7 mouse cellular contexts compared by ENCODE assay signal in the genomic region with DNA sequence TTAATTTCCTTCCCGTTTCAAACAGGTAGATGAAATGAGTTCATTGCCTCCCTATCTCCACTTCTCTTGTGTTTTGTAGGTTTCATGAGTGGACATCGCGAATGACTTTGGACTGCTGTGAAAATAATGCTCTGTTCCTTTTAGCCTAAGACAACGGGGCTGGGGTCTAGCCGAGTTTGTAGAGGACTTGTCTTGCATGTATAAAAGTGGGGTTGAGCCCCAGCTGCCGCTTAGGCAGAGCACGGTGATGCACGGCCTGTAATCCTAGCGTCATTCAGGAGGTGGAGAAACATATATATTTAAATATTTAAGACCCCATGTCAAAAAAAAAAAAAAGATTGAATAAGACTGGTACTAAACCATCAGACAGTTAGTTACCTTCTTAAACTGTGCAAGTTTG. TPM values are rescaled to one million over a fixed set of nuclear protein-coding genes. Genes with fewer than 3 reads are reported as not detected.
A peak's percentile ranks its signal among the peaks of the same experiment; 100 is the strongest.
DNase-seq lines count a peak whose midpoint lies in the region; ATAC-seq lines count a peak whose summit lies in the region.

No protein-coding gene starts in this region.

- peak overlapping the region; percentile 97 for H3K4me2 ChIP-seq in lung, embryonic 16.5 days (ENCODE audit: low read depth, low read length)
- peak overlapping the region; percentile 96 for H3K4me2 ChIP-seq in forebrain, embryonic 13.5 days
- H3K4me2 ChIP-seq in limb, embryonic 13.5 days (replicated peaks): peak overlapping the region; percentile 89
- H3K4me2 ChIP-seq in stomach, embryonic 15.5 days: peak overlapping the region; percentile 92

- H3K9ac ChIP-seq in lung, embryonic 16.5 days (ENCODE audit: low read length): peak overlapping the region; percentile 64
- peak overlapping the region; percentile 73 for H3K9ac ChIP-seq in forebrain, embryonic 13.5 days
- peak overlapping the region; percentile 75 for H3K9ac ChIP-seq in limb, embryonic 13.5 days
- H3K9ac ChIP-seq in stomach, embryonic 15.5 days: no peak overlapping the region

- H3K9me3 ChIP-seq in lung, embryonic 16.5 days (ENCODE audit: control insufficient read depth, low read length): no peaks in the 10 kb centered on the region
- no peaks in the 10 kb centered on the region for H3K9me3 ChIP-seq in forebrain, embryonic 13.5 days (replicated peaks)
- H3K9me3 ChIP-seq in limb, embryonic 13.5 days: no peaks in the 10 kb centered on the region
- no peaks in the 10 kb centered on the region for H3K9me3 ChIP-seq in stomach, embryonic 15.5 days

- no peaks in the 10 kb centered on the region for H3K36me3 ChIP-seq in lung, embryonic 16.5 days (ENCODE audit: control insufficient read depth, insufficient read depth, low read length)
- no peaks in the 10 kb centered on the region for H3K36me3 ChIP-seq in forebrain, embryonic 13.5 days (ENCODE audit: poor library complexity, severe bottlenecking)
- H3K36me3 ChIP-seq in limb, embryonic 13.5 days: no peaks in the 10 kb centered on the region
- no peaks in the 10 kb centered on the region for H3K36me3 ChIP-seq in stomach, embryonic 15.5 days

- H3K4me1 ChIP-seq in lung, embryonic 16.5 days (replicated peaks; ENCODE audit: control insufficient read depth, insufficient read depth, low read length): peaks cover 6% of the 10 kb centered on the region
- H3K4me1 ChIP-seq in forebrain, embryonic 13.5 days: peaks cover 15% of the 10 kb centered on the region; the same call in 1 of the 2 replicates
- peaks cover 10% of the 10 kb centered on the region; the same call in 1 of the 2 replicates for H3K4me1 ChIP-seq in limb, embryonic 13.5 days
- peaks cover 5% of the 10 kb centered on the region; the same call in 1 of the 2 replicates for H3K4me1 ChIP-seq in stomach, embryonic 15.5 days

- no peak for DNase-seq in lung, postnatal 14 days
- no peak for DNase-seq in urinary bladder, postnatal 4 days (ENCODE audit: low spot score in 2 of 2)
- no peak for DNase-seq in lung, postnatal 10 days

- WGBS in lung, embryonic 16.5 days: 15% methylated on average over 9 of the region's 9 CpGs
- 9% methylated on average over 9 of the region's 9 CpGs for WGBS in forebrain, embryonic 13.5 days
- 15% methylated on average over 9 of the region's 9 CpGs for WGBS in limb, embryonic 13.5 days
- WGBS in stomach, embryonic 15.5 days: 18% methylated on average over 9 of the region's 9 CpGs

- ATAC-seq in lung, embryonic 16.5 days (ENCODE audit: low read depth): no peak
- 0 out of 2 replicates have a peak, but pooled peaks have one; percentile 39 for ATAC-seq in forebrain, embryonic 13.5 days
- ATAC-seq in limb, embryonic 13.5 days (ENCODE audit: low FRiP score, low read depth): no peak
- no peak for ATAC-seq in stomach, embryonic 15.5 days (ENCODE audit: insufficient read depth, low FRiP score, low read depth)

- H3K4me3 ChIP-seq in lung, embryonic 16.5 days (ENCODE audit: low read length): peak overlapping the region; percentile 64
- H3K4me3 ChIP-seq in forebrain, embryonic 13.5 days: peak overlapping the region; percentile 64
- H3K4me3 ChIP-seq in limb, embryonic 13.5 days: peak overlapping the region; percentile 62
- H3K4me3 ChIP-seq in stomach, embryonic 15.5 days (replicated peaks): peak overlapping the region; percentile 51

- peaks cover 30% of the 10 kb centered on the region for H3K27me3 ChIP-seq in lung, embryonic 16.5 days (ENCODE audit: control insufficient read depth, insufficient read depth, low read depth, low read length)
- H3K27me3 ChIP-seq in forebrain, embryonic 13.5 days: peaks cover 9% of the 10 kb centered on the region; the same call in 1 of the 2 replicates
- peaks cover 46% of the 10 kb centered on the region for H3K27me3 ChIP-seq in limb, embryonic 13.5 days
- H3K27me3 ChIP-seq in stomach, embryonic 15.5 days (replicated peaks): peaks cover 19% of the 10 kb centered on the region; the same call in 1 of the 2 replicates

- H3K27ac ChIP-seq in lung, embryonic 16.5 days (ENCODE audit: low read length): no peak overlapping the region
- H3K27ac ChIP-seq in forebrain, embryonic 13.5 days: no peak overlapping the region
- H3K27ac ChIP-seq in limb, embryonic 13.5 days: no peak overlapping the region
- H3K27ac ChIP-seq in stomach, embryonic 15.5 days: no peak overlapping the region

RNA-seq across cellular contexts. Expression of gene Atoh7, which starts 1.2 kb away (rescaled TPM):
- not detected in 2 replicates for polyA plus RNA-seq in lung, embryonic 16.5 days (2015; fragmentation: Nextera tagmentation; extraction: Ambion mirVana)
- 0.63 and 1.0 TPM in 2 replicates for polyA plus RNA-seq in forebrain, embryonic 13.5 days (2015; fragmentation: Nextera tagmentation; extraction: Ambion mirVana)
- polyA plus RNA-seq in limb, embryonic 13.5 days (2015; fragmentation: Nextera tagmentation; extraction: Ambion mirVana): 0.09 and 0.18 TPM in 2 replicates
- 0.08 and 0.23 TPM in 2 replicates for polyA plus RNA-seq in stomach, embryonic 15.5 days (2015; fragmentation: Nextera tagmentation; extraction: Ambion mirVana)

RNA-seq across cellular contexts. Expression of gene Pbld1, which starts 40.7 kb away (rescaled TPM):
- polyA plus RNA-seq in lung, embryonic 16.5 days (2015; fragmentation: Nextera tagmentation; extraction: Ambion mirVana): 1.1 TPM in 2 replicates
- 1.7 and 1.8 TPM in 2 replicates for polyA plus RNA-seq in forebrain, embryonic 13.5 days (2015; fragmentation: Nextera tagmentation; extraction: Ambion mirVana)
- polyA plus RNA-seq in limb, embryonic 13.5 days (2015; fragmentation: Nextera tagmentation; extraction: Ambion mirVana): 1.2 and 1.3 TPM in 2 replicates
- polyA plus RNA-seq in stomach, embryonic 15.5 days (2015; fragmentation: Nextera tagmentation; extraction: Ambion mirVana): 6.5 and 8.3 TPM in 2 replicates
